Mouse (Mus musculus): ENCODE measurements around the gene Arid2. TPM values are rescaled to one million over a fixed set of nuclear protein-coding genes. Genes with fewer than 3 reads are reported as not detected.

Gene Arid2
- polyA plus RNA-seq, 1 experiment from 2014 or later, result 31.6 TPM

GRCm38 (mm10) chr15:96373161-96373560 is 85.8 kb downstream of the Arid2 start:
- ChIA-PET CTCF (interaction anchor here (1.2 to 1.9 kb wide), 2 partner anchors 15 to 18 kb away, joined by 6 to 11 read pairs; no protein-coding TSS in a partner anchor), POLR2A (no interaction called here)
- no peaks in the 10 kb centered on the region for H3K27me3 ChIP-seq
- ATAC-seq (no peak), DNase-seq (ENCODE audit: low read depth, low spot score) (no peak)
- no peak for TF ChIP-seq CTCF (IDR thresholded peaks at IDR 0.05)
- in situ Hi-C loops (cut with MboI; ENCODE audit: low pct_unique_long_range_greater_than_20kb), result no loop called here

GRCm38 (mm10) chr15:96376214-96376613 is 88.9 kb downstream of the Arid2 start:
- POLR2A ChIA-PET, result no interaction called here
- ATAC-seq, result no peak

GRCm38 (mm10) chr15:96377263-96377662 is 89.9 kb downstream of the Arid2 start:
- ChIA-PET CTCF (interaction anchor here (0.9 to 1.9 kb wide), 2 partner anchors 12 to 85 kb away, joined by 3 to 5 read pairs; no protein-coding TSS in a partner anchor), POLR2A (no interaction called here)
- ATAC-seq (no peak), DNase-seq (ENCODE audit: low read depth, low spot score) (no peak)
- in situ Hi-C loops (cut with MboI; ENCODE audit: low pct_unique_long_range_greater_than_20kb), result loop anchor here (25.0 kb wide), 1 partner anchor 615 kb away; no protein-coding TSS in a partner anchor
- no peak for TF ChIP-seq CTCF (IDR thresholded peaks at IDR 0.05)
- no peaks in the 10 kb centered on the region for H3K27me3 ChIP-seq

More at GRCm38 (mm10) chr15:96376214-96376613, 88.9 kb downstream of the Arid2 start:
- CTCF ChIA-PET, result interaction anchor here (0.9 to 1.9 kb wide), 2 partner anchors 11 to 84 kb away, joined by 3 to 5 read pairs; no protein-coding TSS in a partner anchor
- in situ Hi-C loops (cut with MboI; ENCODE audit: low pct_unique_long_range_greater_than_20kb), result loop anchor here (25.0 kb wide), 1 partner anchor 614 kb away; no protein-coding TSS in a partner anchor
- no peak for TF ChIP-seq CTCF (IDR thresholded peaks at IDR 0.05)
- no peak for DNase-seq (ENCODE audit: low read depth, low spot score)
- no peaks in the 10 kb centered on the region for H3K27me3 ChIP-seq

- CTCF ChIA-PET, result interaction anchor here (0.9 to 1.9 kb wide), 2 partner anchors 13 to 16 kb away, joined by 3 to 5 read pairs; no protein-coding TSS in a partner anchor
Measured at GRCm38 (mm10) chr15:96377701-96378100, 90.4 kb downstream of the Arid2 start.

GRCm38 (mm10) chr15:96382223-96382622 is 94.9 kb downstream of the Arid2 start:
- DNase-seq (ENCODE audit: low read depth, low spot score) (no peak), ATAC-seq (no peak)
- in situ Hi-C loops (cut with MboI; ENCODE audit: low pct_unique_long_range_greater_than_20kb), result loop anchor here (25.0 kb wide), 1 partner anchor 620 kb away; no protein-coding TSS in a partner anchor
- H3K27me3 ChIP-seq, result no peaks in the 10 kb centered on the region
- TF ChIP-seq CTCF (IDR thresholded peaks at IDR 0.05), result no peak
- POLR2A ChIA-PET, result no interaction called here
- CTCF ChIA-PET, result interaction anchor here (1.6 kb wide), 1 partner anchor 17 kb away, joined by 5 read pairs; no protein-coding TSS in a partner anchor

More at GRCm38 (mm10) chr15:96377701-96378100, 90.4 kb downstream of the Arid2 start:
- ATAC-seq, result no peak
- H3K27me3 ChIP-seq, result no peaks in the 10 kb centered on the region
- in situ Hi-C loops (cut with MboI; ENCODE audit: low pct_unique_long_range_greater_than_20kb), result loop anchor here (25.0 kb wide), 1 partner anchor 615 kb away; no protein-coding TSS in a partner anchor
- no peak for TF ChIP-seq CTCF (IDR thresholded peaks at IDR 0.05)
- POLR2A ChIA-PET, result no interaction called here
- DNase-seq (ENCODE audit: low read depth, low spot score), result no peak

- CTCF ChIA-PET, result interaction anchor here (1.2 kb wide), 1 partner anchor 13 kb away, joined by 3 read pairs; no protein-coding TSS in a partner anchor
- no peak for ATAC-seq
Measured at GRCm38 (mm10) chr15:96388565-96388964, 101.2 kb downstream of the Arid2 start.

GRCm38 (mm10) chr15:96392878-96393277 is 105.6 kb downstream of the Arid2 start:
- DNase-seq (ENCODE audit: low read depth, low spot score) (no peak), ATAC-seq (no peak)
- POLR2A ChIA-PET, result interaction anchor here (0.7 kb wide), 1 partner anchor 71 kb away, joined by 9 read pairs; no protein-coding TSS in a partner anchor
- CTCF ChIA-PET, result interaction anchor here (0.8 to 1.2 kb wide), 2 partner anchors 15 to 16 kb away, joined by 3 read pairs; no protein-coding TSS in a partner anchor
- in situ Hi-C loops (cut with MboI; ENCODE audit: low pct_unique_long_range_greater_than_20kb), result loop anchor here (25.0 kb wide), 1 partner anchor 631 kb away; no protein-coding TSS in a partner anchor
- no peak for TF ChIP-seq CTCF (IDR thresholded peaks at IDR 0.05)
- H3K27me3 ChIP-seq, result no peaks in the 10 kb centered on the region

More at GRCm38 (mm10) chr15:96388565-96388964, 101.2 kb downstream of the Arid2 start:
- no peak for DNase-seq (ENCODE audit: low read depth, low spot score)
- in situ Hi-C loops (cut with MboI; ENCODE audit: low pct_unique_long_range_greater_than_20kb), result loop anchor here (25.0 kb wide), 1 partner anchor 626 kb away; no protein-coding TSS in a partner anchor
- no peak for TF ChIP-seq CTCF (IDR thresholded peaks at IDR 0.05)
- POLR2A ChIA-PET, result no interaction called here
- H3K27me3 ChIP-seq, result no peaks in the 10 kb centered on the region

- CTCF ChIA-PET, result interaction anchor here (1.9 kb wide), 1 partner anchor 9 kb away, joined by 4 read pairs; no protein-coding TSS in a partner anchor
- no peak for DNase-seq (ENCODE audit: low read depth, low spot score)
- no peak for TF ChIP-seq CTCF (IDR thresholded peaks at IDR 0.05)
- POLR2A ChIA-PET, result no interaction called here
- in situ Hi-C loops (cut with MboI; ENCODE audit: low pct_unique_long_range_greater_than_20kb), result loop anchor here (25.0 kb wide), 1 partner anchor 633 kb away; no protein-coding TSS in a partner anchor
- ATAC-seq, result no peak
- H3K27me3 ChIP-seq, result no peaks in the 10 kb centered on the region
Measured at GRCm38 (mm10) chr15:96395071-96395470, 107.8 kb downstream of the Arid2 start.

- ChIA-PET CTCF (no interaction called here), POLR2A (no interaction called here)
- no peaks in the 10 kb centered on the region for H3K27me3 ChIP-seq
- peak; percentile 30 for TF ChIP-seq CTCF (IDR thresholded peaks at IDR 0.05)
- no peak for ATAC-seq
- no peak for DNase-seq (ENCODE audit: low read depth, low spot score)
- in situ Hi-C loops (cut with MboI; ENCODE audit: low pct_unique_long_range_greater_than_20kb), result loop anchor here (25.0 kb wide), 1 partner anchor 634 kb away; no protein-coding TSS in a partner anchor
Measured at GRCm38 (mm10) chr15:96396641-96397344, 109.5 kb downstream of the Arid2 start.

GRCm38 (mm10) chr15:96398333-96398732 is 111.0 kb downstream of the Arid2 start:
- H3K27me3 ChIP-seq, result no peaks in the 10 kb centered on the region
- POLR2A ChIA-PET, result no interaction called here
- no peak for DNase-seq (ENCODE audit: low read depth, low spot score)
- TF ChIP-seq CTCF (IDR thresholded peaks at IDR 0.05), result no peak
- in situ Hi-C loops (cut with MboI; ENCODE audit: low pct_unique_long_range_greater_than_20kb), result loop anchor here (25.0 kb wide), 1 partner anchor 636 kb away; no protein-coding TSS in a partner anchor
- no peak for ATAC-seq
- CTCF ChIA-PET, result no interaction called here
